In the genomic region with DNA sequence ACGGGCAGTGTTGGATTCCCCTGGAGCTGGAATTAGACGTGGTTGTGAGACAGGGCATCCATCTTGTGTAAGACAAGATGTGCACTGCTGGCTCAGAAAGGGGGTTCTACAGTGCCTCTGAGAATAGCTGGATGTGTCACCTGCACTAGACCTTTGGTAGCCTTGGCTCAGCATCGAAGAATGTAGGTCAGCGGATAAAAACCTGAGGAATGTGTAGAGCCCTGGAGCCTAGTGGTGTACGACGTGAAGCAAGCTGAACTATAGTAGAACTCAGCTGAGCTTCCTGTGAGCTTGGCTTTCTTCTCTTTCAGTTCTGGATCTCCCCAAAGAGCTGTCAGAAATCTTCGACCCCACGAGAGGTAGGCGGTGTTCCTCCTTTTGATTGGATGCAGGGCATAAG, we compare ENCODE assay signal across 11 mouse cellular contexts. TPM values are rescaled to one million over a fixed set of nuclear protein-coding genes. Genes with fewer than 3 reads are reported as not detected.
DNase-seq lines count a peak whose midpoint lies in the region; ATAC-seq and TF ChIP-seq lines count a peak whose summit lies in the region.
"Had no signal": no experiment of that assay in that cellular context is flagged by ENCODE, and none has a peak within 500 bp of the region (broad histone marks: within the 10 kb centered on the region; RNA-seq: fewer than 3 reads in every experiment).

No protein-coding gene starts in this region.

- 51% methylated on average over 9 of the region's 9 CpGs for WGBS in heart, embryonic 14.5 days
- WGBS in lung, embryonic 15.5 days = 65% methylated on average over 9 of the region's 9 CpGs
- 73% methylated on average over 9 of the region's 9 CpGs for WGBS in intestine, postnatal 0 days

- TF ChIP-seq POLR2A in MEL (IDR thresholded peaks at IDR 0.05; ENCODE audit: control insufficient read depth in 1 of 2, insufficient read depth in 1 of 2, low read depth in 1 of 2, low read length in 2 of 2, poor library complexity in 1 of 2) = no peak

- no peaks in the 10 kb centered on the region for H3K9me3 ChIP-seq in heart, embryonic 14.5 days (ENCODE audit: control insufficient read depth, low read length)
- no peaks in the 10 kb centered on the region for H3K9me3 ChIP-seq in lung, embryonic 15.5 days
- H3K9me3 ChIP-seq in MEL (replicated peaks; ENCODE audit: insufficient read depth, low read length) = no peaks in the 10 kb centered on the region
- H3K9me3 ChIP-seq in intestine, postnatal 0 days (ENCODE audit: control insufficient read depth) = no peaks in the 10 kb centered on the region
- H3K9me3 ChIP-seq: midbrain, embryonic 15.5 days had no signal

- DNase-seq in heart, adult 18-20 months = no peak
- no peak for DNase-seq in lung, postnatal 10 days
- no peak for DNase-seq in MEL (ENCODE audit: low read depth, low spot score)
- no peak for DNase-seq in urinary bladder, postnatal 10 days (ENCODE audit: low spot score)
- DNase-seq: adrenal gland, postnatal 36 days; cerebellum, adult 18-20 months; layer of hippocampus, postnatal 36 days had no signal

- no peak overlapping the region for H3K9ac ChIP-seq in heart, embryonic 14.5 days (ENCODE audit: low read length)
- H3K9ac ChIP-seq in lung, embryonic 15.5 days = no peak overlapping the region
- no peak overlapping the region for H3K9ac ChIP-seq in MEL (ENCODE audit: control insufficient read depth, low read depth, low read length, poor library complexity, severe bottlenecking)
- no peak overlapping the region for H3K9ac ChIP-seq in intestine, postnatal 0 days (ENCODE audit: low read depth, low read length)
- H3K9ac ChIP-seq: midbrain, embryonic 15.5 days had no signal

- no peak overlapping the region for H3K4me3 ChIP-seq in heart, embryonic 14.5 days (ENCODE audit: control insufficient read depth in 1 of 2, insufficient read depth in 1 of 2, low read depth in 1 of 2, low read length in 2 of 2)
- no peak overlapping the region for H3K4me3 ChIP-seq in lung, embryonic 15.5 days
- no peak overlapping the region for H3K4me3 ChIP-seq in MEL (ENCODE audit: control insufficient read depth in 1 of 2, insufficient read depth in 1 of 2, low read depth in 2 of 2, low read length in 2 of 2)
- H3K4me3 ChIP-seq in intestine, postnatal 0 days (ENCODE audit: low read depth, low read length) = no peak overlapping the region
- H3K4me3 ChIP-seq: midbrain, embryonic 15.5 days had no signal

- peaks cover 24 to 34% of the 10 kb centered on the region in 2 experiments for H3K4me1 ChIP-seq in heart, embryonic 14.5 days (ENCODE audit: control insufficient read depth in 2 of 2, insufficient read depth in 2 of 2, low read length in 2 of 2)
- peaks cover 37% of the 10 kb centered on the region for H3K4me1 ChIP-seq in lung, embryonic 15.5 days
- H3K4me1 ChIP-seq in MEL (ENCODE audit: control insufficient read depth in 1 of 2, insufficient read depth in 2 of 2, low read length in 2 of 2) = peaks cover 9 to 39% of the 10 kb centered on the region in 2 experiments
- peaks cover 4% of the 10 kb centered on the region; the same call in 1 of the 2 replicates for H3K4me1 ChIP-seq in intestine, postnatal 0 days (replicated peaks; ENCODE audit: control insufficient read depth, insufficient read depth, low read length)

- peaks cover 20% of the 10 kb centered on the region for H3K79me2 ChIP-seq in MEL (ENCODE audit: control insufficient read depth, insufficient read depth, low read length, poor library complexity)

- TF ChIP-seq RAD21 in MEL (IDR thresholded peaks at IDR 0.05; ENCODE audit: low read depth, low read length) = no peak

- ATAC-seq in heart, embryonic 14.5 days (ENCODE audit: insufficient number of reproducible peaks, insufficient read depth, low FRiP score, low read depth) = no peak
- no peak for ATAC-seq in lung, embryonic 15.5 days (ENCODE audit: borderline replicate concordance, extremely low read depth, low FRiP score, low TSS enrichment)
- ATAC-seq in intestine, postnatal 0 days = no peak

- TF ChIP-seq EP300 in MEL (IDR thresholded peaks at IDR 0.05; ENCODE audit: low read depth in 1 of 2, low read length in 2 of 2) = no peak

- H3K36me3 ChIP-seq in heart, embryonic 14.5 days (ENCODE audit: control insufficient read depth, insufficient read depth, low read length) = peaks cover 76% of the 10 kb centered on the region
- H3K36me3 ChIP-seq in lung, embryonic 15.5 days = peaks cover 61% of the 10 kb centered on the region
- H3K36me3 ChIP-seq in MEL (ENCODE audit: control insufficient read depth in 1 of 2, insufficient read depth in 2 of 2, low read length in 2 of 2) = peaks cover 18 to 47% of the 10 kb centered on the region in 2 experiments
- peaks cover 56% of the 10 kb centered on the region for H3K36me3 ChIP-seq in intestine, postnatal 0 days (ENCODE audit: control insufficient read depth, insufficient read depth)

- H3K27ac ChIP-seq in heart, embryonic 14.5 days (replicated peaks in 1 of 2; ENCODE audit: control insufficient read depth in 1 of 2, insufficient read depth in 1 of 2, low read depth in 2 of 2, low read length in 2 of 2) = peak overlapping the region; percentile 30 to 39; a peak in 3 of 4 replicates
- H3K27ac ChIP-seq in lung, embryonic 15.5 days = peak overlapping the region; percentile 47; the same call in 1 of the 2 replicates
- peak overlapping the region; percentile 12; the same call in 1 of the 2 replicates for H3K27ac ChIP-seq in MEL (ENCODE audit: control insufficient read depth, low read depth, low read length)
- H3K27ac ChIP-seq in intestine, postnatal 0 days (ENCODE audit: low read depth, low read length) = peak overlapping the region; percentile 41; the same call in 1 of the 2 replicates

- no peak overlapping the region for H3K4me2 ChIP-seq in heart, embryonic 14.5 days (ENCODE audit: low read length)
- no peak overlapping the region for H3K4me2 ChIP-seq in lung, embryonic 15.5 days
- no peak overlapping the region for H3K4me2 ChIP-seq in intestine, postnatal 0 days (replicated peaks; ENCODE audit: low read depth)
- H3K4me2 ChIP-seq: midbrain, embryonic 15.5 days had no signal

- no peak for TF ChIP-seq CTCF in MEL (IDR thresholded peaks at IDR 0.05 in 2 of 3, conservative IDR thresholded peaks at IDR 0.05 in 1 of 3; ENCODE audit: control insufficient read depth in 1 of 3, insufficient read depth in 1 of 3, low read depth in 2 of 3, low read length in 3 of 3, poor library complexity in 1 of 3, severe bottlenecking in 1 of 3)
- TF ChIP-seq CTCF in intestine, postnatal 0 days (IDR thresholded peaks at IDR 0.05; ENCODE audit: low read depth) = no peak

- H3K27me3 ChIP-seq in heart, embryonic 14.5 days (ENCODE audit: control insufficient read depth, insufficient read depth, low read length) = no peaks in the 10 kb centered on the region
- no peaks in the 10 kb centered on the region for H3K27me3 ChIP-seq in lung, embryonic 15.5 days
- H3K27me3 ChIP-seq in MEL (ENCODE audit: control insufficient read depth in 1 of 2, insufficient read depth in 2 of 2, low read length in 2 of 2) = no peaks in the 10 kb centered on the region
- no peaks in the 10 kb centered on the region for H3K27me3 ChIP-seq in intestine, postnatal 0 days (replicated peaks; ENCODE audit: control insufficient read depth, insufficient read depth, low read length)
- H3K27me3 ChIP-seq: midbrain, embryonic 15.5 days had no signal

RNA-seq across cellular contexts. Expression of a gene that starts 1.5 kb away (rescaled TPM):
- 3.4 TPM in 2 replicates for polyA plus RNA-seq in heart, embryonic 14.5 days (2014; fragmentation: Nextera tagmentation; extraction: Ambion mirVana)
- 1 to 10 TPM in 1 of 2 experiments, under 1 TPM in 1; 0.60 to 1.6 TPM for total RNA-seq in heart, adult 18-20 months (2021)
- 10.1 and 12.1 TPM in 2 replicates for polyA plus RNA-seq in lung, embryonic 15.5 days (2015; fragmentation: Nextera tagmentation; extraction: Ambion mirVana)
- total RNA-seq in MEL (2012; rRNA removed) = 1.0 and 1.3 TPM in 2 replicates
- polyA plus RNA-seq in MEL (2012; ENCODE audit: insufficient read depth in 1 of 2, insufficient read length in 2 of 2, low read depth in 1 of 2, low replicate concordance in 2 of 2, missing spikeins in 1 of 2) = 1 to 10 TPM in 1 of 2 experiments, not detected in 1; 2.9 TPM
- 34.2 TPM in 2 replicates for polyA plus RNA-seq in intestine, postnatal 0 days (2015; fragmentation: Nextera tagmentation; extraction: Ambion mirVana)

RNA-seq across cellular contexts. Expression of a gene that starts 6.4 kb away (rescaled TPM):
- 50.3 and 51.3 TPM in 2 replicates for polyA plus RNA-seq in heart, embryonic 14.5 days (2014; fragmentation: Nextera tagmentation; extraction: Ambion mirVana)
- total RNA-seq in heart, adult 18-20 months (2021) = 10 to 100 TPM; 21.6 TPM
- polyA plus RNA-seq in lung, embryonic 15.5 days (2015; fragmentation: Nextera tagmentation; extraction: Ambion mirVana) = 76.4 and 77.3 TPM in 2 replicates
- total RNA-seq in MEL (2012; rRNA removed) = 95.9 and 98.5 TPM in 2 replicates
- 100 to 1,000 TPM in 1 of 2 experiments, 10 to 100 TPM in 1; 97.9 to 313 TPM for polyA plus RNA-seq in MEL (2012; ENCODE audit: insufficient read depth in 1 of 2, insufficient read length in 2 of 2, low read depth in 1 of 2, low replicate concordance in 2 of 2, missing spikeins in 1 of 2)
- 36.6 and 42.0 TPM in 2 replicates for polyA plus RNA-seq in intestine, postnatal 0 days (2015; fragmentation: Nextera tagmentation; extraction: Ambion mirVana)

RNA-seq across cellular contexts. Expression of a gene that starts 8.0 kb away (rescaled TPM):
- polyA plus RNA-seq in heart, embryonic 14.5 days (2014; fragmentation: Nextera tagmentation; extraction: Ambion mirVana) = 13.7 and 14.7 TPM in 2 replicates
- total RNA-seq in heart, adult 18-20 months (2021) = 1 to 10 TPM; 2.9 to 3.0 TPM
- polyA plus RNA-seq in lung, embryonic 15.5 days (2015; fragmentation: Nextera tagmentation; extraction: Ambion mirVana) = 30.3 and 32.9 TPM in 2 replicates
- total RNA-seq in MEL (2012; rRNA removed) = 0.56 and 0.69 TPM in 2 replicates
- polyA plus RNA-seq in MEL (2012; ENCODE audit: insufficient read depth in 1 of 2, insufficient read length in 2 of 2, low read depth in 1 of 2, low replicate concordance in 2 of 2, missing spikeins in 1 of 2) = 1 to 10 TPM in 1 of 2 experiments, not detected in 1; 2.0 TPM
- polyA plus RNA-seq in intestine, postnatal 0 days (2015; fragmentation: Nextera tagmentation; extraction: Ambion mirVana) = 2.5 and 3.1 TPM in 2 replicates

RNA-seq across cellular contexts. Expression of a gene that starts 14.2 kb away (rescaled TPM):
- 4.0 and 7.2 TPM in 2 replicates for polyA plus RNA-seq in heart, embryonic 14.5 days (2014; fragmentation: Nextera tagmentation; extraction: Ambion mirVana)
- 1 to 10 TPM; 1.1 to 1.6 TPM for total RNA-seq in heart, adult 18-20 months (2021)
- 9.7 and 10.0 TPM in 2 replicates for polyA plus RNA-seq in lung, embryonic 15.5 days (2015; fragmentation: Nextera tagmentation; extraction: Ambion mirVana)
- total RNA-seq in MEL (2012; rRNA removed) = 5.6 and 8.2 TPM in 2 replicates
- polyA plus RNA-seq in MEL (2012; ENCODE audit: insufficient read depth in 1 of 2, insufficient read length in 2 of 2, low read depth in 1 of 2, low replicate concordance in 2 of 2, missing spikeins in 1 of 2) = 10 to 100 TPM in 1 of 2 experiments, not detected in 1; 13.0 TPM
- polyA plus RNA-seq in intestine, postnatal 0 days (2015; fragmentation: Nextera tagmentation; extraction: Ambion mirVana) = 1.5 and 1.7 TPM in 2 replicates

RNA-seq across cellular contexts. Expression of a gene that starts 22.2 kb away (rescaled TPM):
- polyA plus RNA-seq in heart, embryonic 14.5 days (2014; fragmentation: Nextera tagmentation; extraction: Ambion mirVana) = 1.2 and 1.4 TPM in 2 replicates
- under 1 TPM; 0.59 to 0.60 TPM for total RNA-seq in heart, adult 18-20 months (2021)
- 1.6 and 2.8 TPM in 2 replicates for polyA plus RNA-seq in lung, embryonic 15.5 days (2015; fragmentation: Nextera tagmentation; extraction: Ambion mirVana)
- 2.6 and 3.2 TPM in 2 replicates for total RNA-seq in MEL (2012; rRNA removed)
- polyA plus RNA-seq in MEL (2012; ENCODE audit: insufficient read depth in 1 of 2, insufficient read length in 2 of 2, low read depth in 1 of 2, low replicate concordance in 2 of 2, missing spikeins in 1 of 2) = 1 to 10 TPM in 1 of 2 experiments, not detected in 1; 6.1 TPM
- polyA plus RNA-seq in intestine, postnatal 0 days (2015; fragmentation: Nextera tagmentation; extraction: Ambion mirVana) = 3.8 and 3.9 TPM in 2 replicates
